Mouse (Mus musculus): ENCODE data around the gene Asap2. TPM values are rescaled to one million over a fixed set of nuclear protein-coding genes. Genes with fewer than 3 reads are reported as not detected.

Gene Asap2
- polyA plus RNA-seq, 1 experiment from 2014 or later, result 5.0 TPM

GRCm38 (mm10) chr12:21119446-21119845 is 129.2 kb downstream of the Asap2 start:
- no peak overlapping the region for H3K4me3 ChIP-seq (ENCODE audit: low read depth, low read length)
- ATAC-seq (ENCODE audit: low FRiP score, low TSS enrichment) (no peak; the same call in 1 of the 2 replicates), DNase-seq (ENCODE audit: low spot score) (peak; percentile 14)
- TF ChIP-seq CTCF (IDR thresholded peaks at IDR 0.05; ENCODE audit: low read depth), result no peak
- TF ChIP-seq EP300 (optimal IDR thresholded peaks at IDR 0.05), result no peak
- no peaks in the 10 kb centered on the region for H3K36me3 ChIP-seq (ENCODE audit: control insufficient read depth, insufficient read depth, low read length)
- H3K9me3 ChIP-seq (ENCODE audit: control insufficient read depth, low read length), result no peaks in the 10 kb centered on the region
- H3K4me2 ChIP-seq (replicated peaks; ENCODE audit: low read depth), result no peak overlapping the region
- H3K4me1 ChIP-seq (replicated peaks; ENCODE audit: control insufficient read depth, insufficient read depth), result no peaks in the 10 kb centered on the region
- H3K27me3 ChIP-seq (ENCODE audit: control insufficient read depth, insufficient read depth, low read length), result no peaks in the 10 kb centered on the region
- no peak overlapping the region for H3K9ac ChIP-seq (ENCODE audit: low read length)
- WGBS, result 42% methylated on average over 3 of the region's 3 CpGs
- no peak overlapping the region for H3K27ac ChIP-seq (replicated peaks)

- H3K27me3 ChIP-seq (ENCODE audit: control insufficient read depth, insufficient read depth, low read length), result no peaks in the 10 kb centered on the region
- TF ChIP-seq CTCF (IDR thresholded peaks at IDR 0.05; ENCODE audit: low read depth) (no peak), EP300 (optimal IDR thresholded peaks at IDR 0.05) (no peak)
- 0 out of 2 replicates have a peak, but pooled peaks cover 3% of the 10 kb centered on the region for H3K4me1 ChIP-seq (replicated peaks; ENCODE audit: control insufficient read depth, insufficient read depth)
- ATAC-seq (ENCODE audit: low FRiP score, low TSS enrichment) (no peak), DNase-seq (ENCODE audit: low spot score) (no peak)
- H3K4me3 ChIP-seq (ENCODE audit: low read depth, low read length), result no peak overlapping the region
- no peak overlapping the region for H3K27ac ChIP-seq (replicated peaks)
- H3K9ac ChIP-seq (ENCODE audit: low read length), result no peak overlapping the region
- WGBS, result 83% methylated on average over 3 of the region's 3 CpGs
- H3K4me2 ChIP-seq (replicated peaks; ENCODE audit: low read depth), result no peak overlapping the region
- no peaks in the 10 kb centered on the region for H3K36me3 ChIP-seq (ENCODE audit: control insufficient read depth, insufficient read depth, low read length)
- no peaks in the 10 kb centered on the region for H3K9me3 ChIP-seq (ENCODE audit: control insufficient read depth, low read length)
These were observed 132.6 kb downstream of the Asap2 start for GRCm38 (mm10) chr12:21122818-21123217.

GRCm38 (mm10) chr12:21123647-21124046 is 133.4 kb downstream of the Asap2 start:
- no peaks in the 10 kb centered on the region for H3K9me3 ChIP-seq (ENCODE audit: control insufficient read depth, low read length)
- 74% methylated on average over 5 of the region's 5 CpGs for WGBS

GRCm38 (mm10) chr12:21125675-21126470 is 135.6 kb downstream of the Asap2 start:
- DNase-seq (ENCODE audit: low spot score) (peak; percentile 11), ATAC-seq (ENCODE audit: low FRiP score, low TSS enrichment) (no peak)
- Histone ChIP-seq H3K4me1 (replicated peaks; ENCODE audit: control insufficient read depth, insufficient read depth) (0 out of 2 replicates have a peak, but pooled peaks cover 3% of the 10 kb centered on the region), H3K4me2 (replicated peaks; ENCODE audit: low read depth) (no peak overlapping the region), H3K27me3 (ENCODE audit: control insufficient read depth, insufficient read depth, low read length) (no peaks in the 10 kb centered on the region), H3K27ac (replicated peaks) (0 out of 2 replicates have a peak overlapping the region, but pooled peaks have one; percentile 30), H3K4me3 (ENCODE audit: low read depth, low read length) (no peak overlapping the region), H3K36me3 (ENCODE audit: control insufficient read depth, insufficient read depth, low read length) (no peaks in the 10 kb centered on the region), H3K9ac (ENCODE audit: low read length) (no peak overlapping the region), H3K9me3 (ENCODE audit: control insufficient read depth, low read length) (no peaks in the 10 kb centered on the region)
- WGBS, result 54% methylated on average over 10 of the region's 10 CpGs
- TF ChIP-seq EP300 (optimal IDR thresholded peaks at IDR 0.05), result no peak
- no peak for TF ChIP-seq CTCF (IDR thresholded peaks at IDR 0.05; ENCODE audit: low read depth)

More at GRCm38 (mm10) chr12:21123647-21124046, 133.4 kb downstream of the Asap2 start:
- no peaks in the 10 kb centered on the region for H3K36me3 ChIP-seq (ENCODE audit: control insufficient read depth, insufficient read depth, low read length)
- DNase-seq (ENCODE audit: low spot score), result peak; percentile 9
- H3K4me2 ChIP-seq (replicated peaks; ENCODE audit: low read depth), result no peak overlapping the region
- H3K27me3 ChIP-seq (ENCODE audit: control insufficient read depth, insufficient read depth, low read length), result no peaks in the 10 kb centered on the region
- no peak for TF ChIP-seq CTCF (IDR thresholded peaks at IDR 0.05; ENCODE audit: low read depth)
- no peak for TF ChIP-seq EP300 (optimal IDR thresholded peaks at IDR 0.05)
- H3K4me1 ChIP-seq (replicated peaks; ENCODE audit: control insufficient read depth, insufficient read depth), result 0 out of 2 replicates have a peak, but pooled peaks cover 3% of the 10 kb centered on the region
- no peak overlapping the region for H3K9ac ChIP-seq (ENCODE audit: low read length)
- ATAC-seq (ENCODE audit: low FRiP score, low TSS enrichment), result no peak
- no peak overlapping the region for H3K27ac ChIP-seq (replicated peaks)
- no peak overlapping the region for H3K4me3 ChIP-seq (ENCODE audit: low read depth, low read length)

GRCm38 (mm10) chr12:21126516-21126915 is 136.3 kb downstream of the Asap2 start:
- 77% methylated on average over 4 of the region's 4 CpGs for WGBS
- no peak for TF ChIP-seq EP300 (optimal IDR thresholded peaks at IDR 0.05)
- TF ChIP-seq CTCF (IDR thresholded peaks at IDR 0.05; ENCODE audit: low read depth), result no peak
- H3K9ac ChIP-seq (ENCODE audit: low read length), result no peak overlapping the region
- no peaks in the 10 kb centered on the region for H3K9me3 ChIP-seq (ENCODE audit: control insufficient read depth, low read length)
- no peaks in the 10 kb centered on the region for H3K36me3 ChIP-seq (ENCODE audit: control insufficient read depth, insufficient read depth, low read length)
- no peaks in the 10 kb centered on the region for H3K27me3 ChIP-seq (ENCODE audit: control insufficient read depth, insufficient read depth, low read length)
- no peak for ATAC-seq (ENCODE audit: low FRiP score, low TSS enrichment)
- no peak overlapping the region for H3K4me2 ChIP-seq (replicated peaks; ENCODE audit: low read depth)
- H3K4me1 ChIP-seq (replicated peaks; ENCODE audit: control insufficient read depth, insufficient read depth), result 0 out of 2 replicates have a peak, but pooled peaks cover 3% of the 10 kb centered on the region
- no peak overlapping the region for H3K4me3 ChIP-seq (ENCODE audit: low read depth, low read length)
- no peak for DNase-seq (ENCODE audit: low spot score)
- no peak overlapping the region for H3K27ac ChIP-seq (replicated peaks)

All from stomach, postnatal 0 days (tissue).